Comparison of ENCODE assay signal across 9 mouse cellular contexts in the genomic region with DNA sequence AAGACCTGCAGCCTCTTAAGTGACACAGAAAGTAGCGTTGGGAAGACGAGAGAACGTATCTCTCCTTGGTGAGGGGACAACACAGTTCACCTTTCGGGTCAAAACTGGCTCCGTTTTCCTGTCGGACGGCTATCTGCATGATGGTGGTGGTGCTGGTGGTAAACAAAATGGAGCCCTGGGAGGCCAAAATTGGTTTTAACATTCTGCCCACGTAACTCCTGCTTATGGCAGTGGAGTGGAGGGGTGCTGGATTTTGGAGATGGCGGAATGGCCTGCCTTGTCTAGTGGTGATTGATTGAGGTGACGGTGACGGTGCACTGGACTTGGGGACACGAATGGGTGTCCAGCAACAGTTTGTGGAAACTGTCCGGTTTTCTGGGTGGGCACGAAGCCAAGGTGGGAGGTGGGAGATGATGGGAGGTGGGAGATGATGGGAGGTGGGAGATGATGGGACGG. TPM values are rescaled to one million over a fixed set of nuclear protein-coding genes. Genes with fewer than 3 reads are reported as not detected.
DNase-seq lines count a peak whose midpoint lies in the region; ATAC-seq and TF ChIP-seq lines count a peak whose summit lies in the region.
"Had no signal": no experiment of that assay in that cellular context is flagged by ENCODE, and none has a peak within 500 bp of the region (broad histone marks: within the 10 kb centered on the region; RNA-seq: fewer than 3 reads in every experiment).

No protein-coding gene starts in this region.

- peak; percentile 44 to 45 for DNase-seq in adrenal gland, adult 18-20 months (ENCODE audit: low spot score in 2 of 2)
- no peak for DNase-seq in adrenal gland, postnatal 14 days
- peak; percentile 25 for DNase-seq in lung, adult 2 months
- no peak for DNase-seq in lung, postnatal 25 days (ENCODE audit: low spot score)
- peak; percentile 13 to 40 for DNase-seq in frontal cortex, postnatal 14 days (ENCODE audit: low spot score in 2 of 2)
- peak; percentile 13 to 60 for DNase-seq in layer of hippocampus, postnatal 10 days (ENCODE audit: low spot score in 2 of 2)
- no peak for DNase-seq in urinary bladder, postnatal 36 days (ENCODE audit: low spot score in 2 of 2)

- peak overlapping the region; percentile 72 for H3K4me2 ChIP-seq in midbrain, embryonic 16.5 days (ENCODE audit: low read length)

- ATAC-seq in midbrain, embryonic 16.5 days, result peak; percentile 47

- no peak for TF ChIP-seq CTCF in lung, adult 2 months (IDR thresholded peaks at IDR 0.05; ENCODE audit: insufficient read depth, low read length)

- 49% methylated on average over 15 of the region's 15 CpGs for WGBS in lung, adult 2 months
- WGBS in midbrain, embryonic 16.5 days, result 48% methylated on average over 15 of the region's 15 CpGs

- peak overlapping the region; percentile 48 for H3K9ac ChIP-seq in midbrain, embryonic 16.5 days (ENCODE audit: low read depth, low read length)

- peaks cover 5% of the 10 kb centered on the region; the same call in 1 of the 2 replicates for H3K4me1 ChIP-seq in lung, adult 2 months (ENCODE audit: control insufficient read depth, insufficient read depth, low read length)
- no peaks in the 10 kb centered on the region for H3K4me1 ChIP-seq in midbrain, embryonic 16.5 days (ENCODE audit: control insufficient read depth, insufficient read depth, low read length)

- H3K36me3 ChIP-seq in midbrain, embryonic 16.5 days (ENCODE audit: control insufficient read depth, insufficient read depth, low read length), result no peaks in the 10 kb centered on the region

- H3K9me3 ChIP-seq in midbrain, embryonic 16.5 days (replicated peaks; ENCODE audit: control insufficient read depth, low read length, poor library complexity, severe bottlenecking), result peaks cover 11% of the 10 kb centered on the region

- no peaks in the 10 kb centered on the region for H3K27me3 ChIP-seq in midbrain, embryonic 16.5 days (ENCODE audit: control insufficient read depth, insufficient read depth, low read depth, low read length)

- peak overlapping the region; percentile 48 for H3K4me3 ChIP-seq in lung, adult 2 months (replicated peaks; ENCODE audit: extremely low read depth, low read depth, low read length)
- peak overlapping the region; percentile 55 for H3K4me3 ChIP-seq in midbrain, embryonic 16.5 days (ENCODE audit: low read depth, low read length)

- no peak for TF ChIP-seq POLR2A in lung, adult 2 months (IDR thresholded peaks at IDR 0.05; ENCODE audit: borderline replicate concordance, extremely low read depth, low read depth, low read length)

- peak overlapping the region; percentile 64; the same call in 1 of the 2 replicates for H3K27ac ChIP-seq in midbrain, embryonic 16.5 days (ENCODE audit: low read length)
- H3K27ac ChIP-seq: macrophage had no signal

RNA-seq across cellular contexts. Expression of a gene that starts 1.4 kb away (rescaled TPM):
- 100 to 1,000 TPM; 324 to 506 TPM for total RNA-seq in adrenal gland, adult 18-20 months (2021)
- total RNA-seq in adrenal gland, postnatal 14 days (2021), result 461 and 472 TPM in 2 replicates
- 1.0 and 1.3 TPM in 2 replicates for polyA plus RNA-seq in lung, adult 2 months (2012; rRNA removed)
- 1 to 10 TPM; 7.9 to 9.6 TPM for total RNA-seq in layer of hippocampus, postnatal 10 days (2021)
- 6.3 and 7.9 TPM in 2 replicates for polyA plus RNA-seq in midbrain, embryonic 16.5 days (2015; fragmentation: Nextera tagmentation; extraction: Ambion mirVana)

RNA-seq across cellular contexts. Expression of a gene that starts 1.5 kb away (rescaled TPM):
- 10 to 100 TPM; 70.9 to 72.3 TPM for total RNA-seq in adrenal gland, adult 18-20 months (2021)
- 49.6 and 60.8 TPM in 2 replicates for total RNA-seq in adrenal gland, postnatal 14 days (2021)
- 22.8 and 33.4 TPM in 2 replicates for polyA plus RNA-seq in lung, adult 2 months (2012; rRNA removed)
- total RNA-seq in layer of hippocampus, postnatal 10 days (2021), result 10 to 100 TPM; 25.9 to 27.3 TPM
- polyA plus RNA-seq in midbrain, embryonic 16.5 days (2015; fragmentation: Nextera tagmentation; extraction: Ambion mirVana), result 61.4 and 65.8 TPM in 2 replicates

Comparison
In these comparisons a context has a peak if more than half of its experiments do, and no peak if none do; other contexts are left out.
1. DNase-seq: peak in adrenal gland, adult 18-20 months (2 of 2), lung, adult 2 months (single experiment), frontal cortex, postnatal 14 days (2 of 2) and layer of hippocampus, postnatal 10 days (2 of 2); none in adrenal gland, postnatal 14 days (single experiment), lung, postnatal 25 days (single experiment) and urinary bladder, postnatal 36 days (0 of 2).
2. RNA of a gene that starts 1.4 kb away (total RNA-seq): 324 to 506 TPM in adrenal gland, adult 18-20 months and 461 to 472 TPM in adrenal gland, postnatal 14 days; 7.9 to 9.6 TPM in layer of hippocampus, postnatal 10 days; every median in the first group is over 10 times any median in the second.